Mouse (Mus musculus) fibroblast of lung, adult 2 months (primary cell): ENCODE results near the gene Gm4869.
A peak's percentile ranks its signal among the peaks of the same experiment; 100 is the strongest.
"Not testable (repeated sequence)": the region's sequence is repeated elsewhere in the genome, so short reads cannot be mapped to it uniquely, and the experiment has no call there.

Experiments used
- DNase-seq: peaks from one replicate; pipeline ENCODE4 v3.0.0-alpha.2; 2011; ENCODE audit warnings: low read depth

Gene Gm4869

GRCm38 (mm10) chr5:140445345-140445744, at the start of gene Gm4869:
Gene Gm4869 (plus strand): TSS chr5:140445645.
- DNase-seq: no peak

- DNase-seq: no peak
Observed at GRCm38 (mm10) chr5:140396166-140396940, 49.1 kb upstream of the Gm4869 start.

- no peak for DNase-seq
Observed at GRCm38 (mm10) chr5:140402640-140403270, 42.7 kb upstream of the Gm4869 start.

- no peak for DNase-seq
Observed at GRCm38 (mm10) chr5:140405126-140405525, 40.3 kb upstream of the Gm4869 start.

- no peak for DNase-seq
Observed at GRCm38 (mm10) chr5:140406666-140407065, 38.8 kb upstream of the Gm4869 start.

- no peak for DNase-seq
Observed at GRCm38 (mm10) chr5:140408801-140409200, 36.6 kb upstream of the Gm4869 start.

- DNase-seq: no peak
Observed at GRCm38 (mm10) chr5:140411339-140411738, 34.1 kb upstream of the Gm4869 start.

GRCm38 (mm10) chr5:140414647-140415046, 30.8 kb upstream of the Gm4869 start:
- DNase-seq: no peak

- no peak for DNase-seq
Observed at GRCm38 (mm10) chr5:140418106-140418488, 27.3 kb upstream of the Gm4869 start.

- DNase-seq: peak; percentile 88
Observed at GRCm38 (mm10) chr5:140418489-140419441, 26.7 kb upstream of the Gm4869 start, which contains the start of gene Eif3b. Gene Eif3b (plus strand): TSS chr5:140419328.

GRCm38 (mm10) chr5:140419442-140420080, 25.9 kb upstream of the Gm4869 start:
- no peak for DNase-seq

GRCm38 (mm10) chr5:140420616-140421015, 24.8 kb upstream of the Gm4869 start:
- DNase-seq: no peak

- DNase-seq: no peak
Observed at GRCm38 (mm10) chr5:140425016-140425783, 20.2 kb upstream of the Gm4869 start.

GRCm38 (mm10) chr5:140439117-140439516, 6.3 kb upstream of the Gm4869 start:
- peak; percentile 50 for DNase-seq

GRCm38 (mm10) chr5:140441406-140441805, 4.0 kb upstream of the Gm4869 start:
- DNase-seq: no peak

GRCm38 (mm10) chr5:140444012-140444411, 1.4 kb upstream of the Gm4869 start:
- no peak for DNase-seq

GRCm38 (mm10) chr5:140446054-140446453, 609 bp downstream of the Gm4869 start:
- no peak for DNase-seq

- DNase-seq: no peak
Observed at GRCm38 (mm10) chr5:140454488-140454887, 9.0 kb downstream of the Gm4869 start.

GRCm38 (mm10) chr5:140455466-140455865, 10.0 kb downstream of the Gm4869 start:
- DNase-seq: no peak

- DNase-seq: no peak
Observed at GRCm38 (mm10) chr5:140461476-140461875, 16.0 kb downstream of the Gm4869 start.

- DNase-seq: not testable (repeated sequence)
Observed at GRCm38 (mm10) chr5:140463151-140463550, 17.7 kb downstream of the Gm4869 start.
